Mouse (Mus musculus) MEL (cell line): Measurements from ENCODE around the gene Pdzd2. TPM values are rescaled to one million over a fixed set of nuclear protein-coding genes. Genes with fewer than 3 reads are reported as not detected.

Experiments used
- DNase-seq: peaks from one replicate; pipeline ENCODE4 v3.0.0; 2011; ENCODE audit warnings: low read depth, low spot score
- H3K27ac ChIP-seq: 2 replicates; pipeline ENCODE4 v1.5.1; 2012; ENCODE audit warnings: low read depth, mild to moderate bottlenecking, control low read depth, low read length, moderate library complexity; ENCODE audit not compliant: control insufficient read depth
- H3K27me3 ChIP-seq, 2 experiments: fragments of 150-350 bp in 1 of 2; sonication (generic) in 1 of 2; 2 replicates each; pipeline ENCODE4 v1.6.1; 2012; ENCODE audit warnings: low read length in 2 of 2, mild to moderate bottlenecking in 2 of 2, improper control_type of control experiment in 1 of 2, moderate library complexity in 1 of 2; ENCODE audit not compliant: insufficient read depth in 2 of 2, control insufficient read depth in 1 of 2
- H3K36me3 ChIP-seq, 2 experiments: 2 replicates each; pipeline ENCODE4 v1.6.1; 2012 to 2014; ENCODE audit warnings: low read length in 2 of 2, improper control_type of control experiment in 1 of 2, inconsistent platforms in 1 of 2, mild to moderate bottlenecking in 1 of 2; ENCODE audit not compliant: insufficient read depth in 2 of 2, control insufficient read depth in 1 of 2
- H3K4me1 ChIP-seq, 2 experiments: fragments of 150-350 bp in 1 of 2; sonication (generic) in 1 of 2; 2 replicates each; pipeline ENCODE4 v1.6.1; 2012; ENCODE audit warnings: low read length in 2 of 2, improper control_type of control experiment in 1 of 2, mild to moderate bottlenecking in 1 of 2; ENCODE audit not compliant: insufficient read depth in 2 of 2, control insufficient read depth in 1 of 2
- H3K4me3 ChIP-seq, 2 experiments: fragments of 150-350 bp in 1 of 2; sonication (generic) in 1 of 2; 2 replicates each; pipeline ENCODE4 v1.5.1; 2012; ENCODE audit warnings: low read depth in 2 of 2, low read length in 2 of 2, mild to moderate bottlenecking in 2 of 2, moderate library complexity in 2 of 2, control low read depth in 1 of 2, improper control_type of control experiment in 1 of 2; ENCODE audit not compliant: control insufficient read depth in 1 of 2, insufficient read depth in 1 of 2
- H3K79me2 ChIP-seq: 2 replicates; pipeline ENCODE4 v1.6.1; 2012; ENCODE audit warnings: mild to moderate bottlenecking, low read length, moderate library complexity; ENCODE audit not compliant: control insufficient read depth, poor library complexity, insufficient read depth
- H3K9ac ChIP-seq: 2 replicates; pipeline ENCODE4 v1.6.1; 2012; ENCODE audit warnings: low read depth, mild to moderate bottlenecking, control low read depth, low read length, moderate library complexity; ENCODE audit not compliant: control insufficient read depth, poor library complexity, severe bottlenecking
- H3K9me3 ChIP-seq: fragments of 150-350 bp; sonication (generic); replicated peaks from 2 replicates; pipeline ENCODE4 v1.6.1; 2012; ENCODE audit warnings: mild to moderate bottlenecking, low read length, improper control_type of control experiment, moderate library complexity; ENCODE audit not compliant: insufficient read depth
- CHD1 ChIP-seq: IDR thresholded peaks from 2 replicates; pipeline ENCODE4 v1.6.1; 2012; ENCODE audit warnings: low read depth, mild to moderate bottlenecking, inconsistent platforms, low read length, improper control_type of control experiment
- CHD2 ChIP-seq: IDR thresholded peaks from 2 replicates; pipeline ENCODE4 v1.6.1; 2011; ENCODE audit warnings: low read length, improper control_type of control experiment
- ELF1 ChIP-seq: IDR thresholded peaks from 2 replicates; pipeline ENCODE4 v1.6.1; 2014; ENCODE audit warnings: low read depth, mild to moderate bottlenecking, inconsistent platforms, low read length, improper control_type of control experiment, moderate library complexity
- EP300 ChIP-seq, 2 experiments: IDR thresholded peaks; 2 replicates each; pipeline ENCODE4 v1.6.1; 2011; ENCODE audit warnings: improper control_type of control experiment in 2 of 2, low read length in 2 of 2, low read depth in 1 of 2, mild to moderate bottlenecking in 1 of 2
- GATA1 ChIP-seq: IDR thresholded peaks from 2 replicates; pipeline ENCODE4 v1.6.1; 2011; ENCODE audit warnings: low read depth, low read length, improper control_type of control experiment
- KAT2A ChIP-seq: conservative IDR thresholded peaks from 2 replicates; pipeline ENCODE4 v1.6.1; 2012; ENCODE audit warnings: low read depth, low read length, improper control_type of control experiment, inconsistent platforms
- MAFK ChIP-seq: IDR thresholded peaks from 2 replicates; pipeline ENCODE4 v1.6.1; 2011; ENCODE audit warnings: low read depth, mild to moderate bottlenecking, low read length, improper control_type of control experiment, borderline replicate concordance
- MAX ChIP-seq: IDR thresholded peaks from 2 replicates; pipeline ENCODE4 v1.6.1; 2011; ENCODE audit warnings: low read length, improper control_type of control experiment
- MAZ ChIP-seq: IDR thresholded peaks from 2 replicates; pipeline ENCODE4 v1.6.1; 2012; ENCODE audit warnings: low read depth, mild to moderate bottlenecking, inconsistent platforms, low read length, improper control_type of control experiment
- MEF2A ChIP-seq: IDR thresholded peaks from 2 replicates; pipeline ENCODE4 v1.6.1; 2014; ENCODE audit warnings: low read depth, mild to moderate bottlenecking, inconsistent platforms, low read length, improper control_type of control experiment; ENCODE audit not compliant: poor library complexity, insufficient replicate concordance, severe bottlenecking; ENCODE audit errors: extremely low read depth
- MXI1 ChIP-seq: IDR thresholded peaks from 2 replicates; pipeline ENCODE4 v1.6.1; 2011; ENCODE audit warnings: mild to moderate bottlenecking, low read depth, low read length, improper control_type of control experiment
- NELFE ChIP-seq: IDR thresholded peaks from 2 replicates; pipeline ENCODE4 v1.6.1; 2011; ENCODE audit warnings: low read depth, low read length, improper control_type of control experiment
- POLR2A ChIP-seq, 2 experiments: IDR thresholded peaks; 2 replicates each; pipeline ENCODE4 v1.6.1; 2011 to 2012; ENCODE audit warnings: low read length in 2 of 2, mild to moderate bottlenecking in 2 of 2, control low read depth in 1 of 2, improper control_type of control experiment in 1 of 2, low read depth in 1 of 2, moderate library complexity in 1 of 2; ENCODE audit not compliant: control insufficient read depth in 1 of 2, insufficient read depth in 1 of 2, poor library complexity in 1 of 2
- POLR2AphosphoS2 ChIP-seq: IDR thresholded peaks from 2 replicates; pipeline ENCODE4 v1.6.1; 2011; ENCODE audit warnings: low read length, improper control_type of control experiment
- POLR2AphosphoS5 ChIP-seq: IDR thresholded peaks from 2 replicates; pipeline ENCODE4 v1.6.1; 2012; ENCODE audit warnings: low read depth, borderline replicate concordance, mild to moderate bottlenecking, inconsistent platforms, low read length, moderate library complexity, mixed read lengths
- RCOR1 ChIP-seq: IDR thresholded peaks from 2 replicates; pipeline ENCODE4 v1.6.1; 2012; ENCODE audit warnings: low read depth, mild to moderate bottlenecking, inconsistent platforms, low read length, improper control_type of control experiment
- SIN3A ChIP-seq: IDR thresholded peaks from 2 replicates; pipeline ENCODE4 v1.6.1; 2012; ENCODE audit warnings: low read length, improper control_type of control experiment, inconsistent platforms
- TAL1 ChIP-seq: IDR thresholded peaks from 2 replicates; pipeline ENCODE4 v1.6.1; 2012; ENCODE audit warnings: mild to moderate bottlenecking, inconsistent platforms, low read length, moderate library complexity, mixed read lengths
- TBP ChIP-seq: IDR thresholded peaks from 2 replicates; pipeline ENCODE4 v1.8.0; 2011; ENCODE audit warnings: low read depth, low read length, improper control_type of control experiment
- TCF12 ChIP-seq: IDR thresholded peaks from 2 replicates; pipeline ENCODE4 v1.6.1; 2014; ENCODE audit warnings: low read depth, mild to moderate bottlenecking, inconsistent platforms, low read length, improper control_type of control experiment, moderate library complexity
- UBTF ChIP-seq: IDR thresholded peaks from 2 replicates; pipeline ENCODE4 v1.6.1; 2012; ENCODE audit warnings: low read depth, mild to moderate bottlenecking, inconsistent platforms, low read length, improper control_type of control experiment, moderate library complexity, borderline replicate concordance; ENCODE audit not compliant: insufficient read depth
- USF1 ChIP-seq: IDR thresholded peaks from 2 replicates; pipeline ENCODE4 v1.6.1; 2014; ENCODE audit warnings: low read depth, mild to moderate bottlenecking, inconsistent platforms, low read length, improper control_type of control experiment, moderate library complexity
- ZC3H11A ChIP-seq: IDR thresholded peaks from 2 replicates; pipeline ENCODE4 v1.6.1; 2012; ENCODE audit warnings: low read depth, mild to moderate bottlenecking, inconsistent platforms, low read length, improper control_type of control experiment
- ZKSCAN1 ChIP-seq: IDR thresholded peaks from 2 replicates; pipeline ENCODE4 v1.6.1; 2012; ENCODE audit warnings: low read depth, mild to moderate bottlenecking, inconsistent platforms, low read length, improper control_type of control experiment, moderate library complexity
- ZNF384 ChIP-seq: IDR thresholded peaks from 2 replicates; pipeline ENCODE4 v1.6.1; 2012; ENCODE audit warnings: low read depth, mild to moderate bottlenecking, inconsistent platforms, low read length, improper control_type of control experiment
- polyA plus RNA-seq, 2 experiments: library from polyadenylated mRNA; stranded (reverse) in 1 of 2; unstranded in 1 of 2; fragments of >175 nt in 1 of 2; fragments of >200 nt in 1 of 2; gene quantifications; 2 replicates each; pipeline versions ENCODE4 v1.2.1 to v1.2.4; 2012; ENCODE audit warnings: low replicate concordance in 2 of 2, low read depth in 1 of 2; ENCODE audit not compliant: insufficient read length in 2 of 2, insufficient read depth in 1 of 2, missing spikeins in 1 of 2
- total RNA-seq: library from RNA; depleted of rRNA; stranded (reverse); fragments of 300-350 nt; gene quantifications from 2 replicates; pipeline ENCODE4 v1.2.3, GENCODE M21; 2012

Pdzd2 gene
- total and polyA plus RNA-seq, 3 experiments: 0.15 to 0.33 TPM; not detected in 1

- H3K79me2 ChIP-seq: peaks cover 73% of the 10 kb centered on the region
- H3K27ac ChIP-seq: no peak overlapping the region
- H3K9me3 ChIP-seq: no peaks in the 10 kb centered on the region
- H3K4me3 ChIP-seq: no peak overlapping the region
- peaks cover 18 to 25% of the 10 kb centered on the region in 2 experiments for H3K4me1 ChIP-seq
- peaks cover 14 to 52% of the 10 kb centered on the region in 2 experiments for H3K36me3 ChIP-seq
- DNase-seq: no peak
- TF ChIP-seq CHD1: no peak
- TF ChIP-seq MAX: no peak
- no peak for TF ChIP-seq UBTF
- no peak overlapping the region for H3K9ac ChIP-seq
- H3K27me3 ChIP-seq: no peaks in the 10 kb centered on the region
Measured at GRCm38 (mm10) chr15:12331300-12331699, 408.4 kb downstream of the Pdzd2 start.

- Histone ChIP-seq H3K79me2 (peaks cover 75% of the 10 kb centered on the region), H3K4me3 (no peak overlapping the region), H3K9ac (no peak overlapping the region), H3K4me1 (peaks cover 18 to 26% of the 10 kb centered on the region in 2 experiments), H3K27me3 (no peaks in the 10 kb centered on the region), H3K36me3 (peaks cover 14 to 53% of the 10 kb centered on the region in 2 experiments), H3K27ac (no peak overlapping the region), H3K9me3 (no peaks in the 10 kb centered on the region)
- TF ChIP-seq CHD2 (no peak), SIN3A (0 out of 2 replicates have a peak, but pooled peaks have one; percentile 21), ZKSCAN1 (no peak), RCOR1 (peak; percentile 41; the same call in 1 of the 2 replicates), POLR2A (IDR thresholded peaks at IDR 0.05; ENCODE audit: control insufficient read depth in 1 of 2, insufficient read depth in 1 of 2, low read depth in 1 of 2, low read length in 2 of 2, poor library complexity in 1 of 2) (no peak), ELF1 (0 out of 2 replicates have a peak, but pooled peaks have one; percentile 19), TAL1 (peak; percentile 57), EP300 (IDR thresholded peaks at IDR 0.05; ENCODE audit: low read depth in 1 of 2, low read length in 2 of 2) (peak in 1 of 2 experiments; percentile 28; a peak in 1 of 4 replicates), POLR2AphosphoS2 (no peak), TCF12 (peak; percentile 39; the same call in 1 of the 2 replicates)
- peak; percentile 61 for DNase-seq
Measured at GRCm38 (mm10) chr15:12330892-12331291, 408.8 kb downstream of the Pdzd2 start.

DNA sequence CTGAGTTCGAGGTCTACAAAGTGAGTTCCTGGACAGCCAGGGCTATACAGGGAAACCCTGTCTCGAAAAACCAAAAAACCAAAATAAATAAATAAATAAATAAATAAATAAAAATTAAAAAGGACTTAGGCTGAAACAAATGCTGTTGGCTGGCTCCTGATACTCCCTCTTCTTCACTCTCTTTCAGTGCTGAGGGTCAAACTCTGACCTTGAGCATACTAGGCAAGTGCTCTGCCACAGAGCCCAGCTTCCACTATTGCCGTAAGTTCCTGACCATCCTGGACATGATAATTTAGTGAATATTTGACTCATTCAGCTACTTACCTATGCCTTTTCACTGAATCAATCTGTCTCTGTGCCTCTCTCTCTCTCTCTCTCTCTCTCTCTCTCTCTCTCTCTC, 409.3 kb downstream of the Pdzd2 start:
- H3K4me3 ChIP-seq: no peak overlapping the region

More for the DNA sequence above, 409.3 kb downstream of the Pdzd2 start:
- peaks cover 14 to 28% of the 10 kb centered on the region in 2 experiments for H3K4me1 ChIP-seq
- H3K9me3 ChIP-seq: no peaks in the 10 kb centered on the region
- peaks cover 14 to 55% of the 10 kb centered on the region in 2 experiments for H3K36me3 ChIP-seq
- H3K9ac ChIP-seq: no peak overlapping the region
- H3K79me2 ChIP-seq: peaks cover 77% of the 10 kb centered on the region
- no peak overlapping the region for H3K27ac ChIP-seq
- DNase-seq: no peak
- TF ChIP-seq ZC3H11A (no peak), POLR2AphosphoS2 (no peak), MAFK (no peak), POLR2AphosphoS5 (no peak), EP300 (IDR thresholded peaks at IDR 0.05; ENCODE audit: low read depth in 1 of 2, low read length in 2 of 2) (no peak), USF1 (no peak), GATA1 (no peak), ELF1 (no peak), NELFE (no peak), ZNF384 (no peak), TBP (no peak), MAX (no peak), RCOR1 (no peak), KAT2A (no peak), ZKSCAN1 (no peak), MXI1 (no peak), MEF2A (no peak), MAZ (no peak)
- H3K27me3 ChIP-seq: no peaks in the 10 kb centered on the region
